In genomic region chr6:113531840-113532404, GRCm38 (mm10) we compare ENCODE assay signal across 8 mouse cellular contexts. TPM values are rescaled to one million over a fixed set of nuclear protein-coding genes. Genes with fewer than 3 reads are reported as not detected.
DNase-seq lines count a peak whose midpoint lies in the region; ATAC-seq and TF ChIP-seq lines count a peak whose summit lies in the region.

No protein-coding gene starts in this region.

- peak overlapping the region; percentile 83 for H3K9ac ChIP-seq in liver, embryonic 14.5 days (replicated peaks)

- TF ChIP-seq EP300 in liver, embryonic 14.5 days (IDR thresholded peaks at IDR 0.05; ENCODE audit: low read depth): no peak

- 7% methylated on average over 7 of the region's 7 CpGs for WGBS in forebrain, embryonic 10.5 days
- 5% methylated on average over 7 of the region's 7 CpGs for WGBS in liver, embryonic 14.5 days (ENCODE audit: insufficient replicate concordance)

- H3K27me3 ChIP-seq in forebrain, embryonic 10.5 days (ENCODE audit: poor library complexity, severe bottlenecking): no peaks in the 10 kb centered on the region
- no peaks in the 10 kb centered on the region for H3K27me3 ChIP-seq in liver, embryonic 14.5 days (ENCODE audit: control insufficient read depth, insufficient read depth, low read length)

- H3K4me1 ChIP-seq in forebrain, embryonic 10.5 days: peaks cover 18% of the 10 kb centered on the region
- H3K4me1 ChIP-seq in liver, embryonic 14.5 days (replicated peaks; ENCODE audit: control insufficient read depth in 2 of 2, insufficient read depth in 2 of 2, low read length in 1 of 2): peaks cover 6% of the 10 kb centered on the region in 2 experiments

- peaks cover 35% of the 10 kb centered on the region for H3K36me3 ChIP-seq in forebrain, embryonic 10.5 days (replicated peaks)
- H3K36me3 ChIP-seq in liver, embryonic 14.5 days (replicated peaks; ENCODE audit: control insufficient read depth, insufficient read depth, low read depth): peaks cover 3% of the 10 kb centered on the region

- peak overlapping the region; percentile 87 for H3K4me3 ChIP-seq in forebrain, embryonic 10.5 days
- H3K4me3 ChIP-seq in liver, embryonic 14.5 days (ENCODE audit: insufficient read depth in 1 of 2, low read depth in 2 of 2, low read length in 2 of 2): peak overlapping the region; percentile 88 to 99

- peak overlapping the region; percentile 81 for H3K4me2 ChIP-seq in liver, embryonic 14.5 days (ENCODE audit: low read depth)

- ATAC-seq in liver, embryonic 14.5 days (ENCODE audit: insufficient read depth): no peak
- ATAC-seq in megakaryocyte progenitor cell, adult 5-6 weeks (replicated peaks; ENCODE audit: poor library complexity): no peak

- peak overlapping the region; percentile 86 for H3K27ac ChIP-seq in forebrain, embryonic 10.5 days
- H3K27ac ChIP-seq in liver, embryonic 14.5 days: peak overlapping the region; percentile 60

- DNase-seq in embryo, embryonic 10.5 days (ENCODE audit: low spot score): peak; percentile 27
- DNase-seq in embryo, embryonic 10 days (ENCODE audit: low spot score): no peak
- DNase-seq in 3T3-L1 (ENCODE audit: low read depth, low spot score): peak; percentile 44
- DNase-seq in forebrain, embryonic 10.5 days (ENCODE audit: extremely low spot score, low spot score): peak; percentile 23
- DNase-seq in liver, embryonic 14.5 days (ENCODE audit: low read depth in 3 of 3, low spot score in 3 of 3): peak in 1 of 3 experiments; percentile 17
- no peak for DNase-seq in adrenal gland, adult 18-20 months (ENCODE audit: low spot score in 2 of 2)
- no peak for DNase-seq in thymus, adult 18-20 months

- no peak for TF ChIP-seq CTCF in liver, embryonic 14.5 days (IDR thresholded peaks at IDR 0.05; ENCODE audit: low read depth)

- H3K9me3 ChIP-seq in forebrain, embryonic 10.5 days: no peaks in the 10 kb centered on the region
- H3K9me3 ChIP-seq in liver, embryonic 14.5 days (ENCODE audit: control insufficient read depth, low read length): no peaks in the 10 kb centered on the region

RNA-seq across cellular contexts. Expression of gene Fancd2, which starts 0.4 kb away (rescaled TPM):
- polyA plus RNA-seq in forebrain, embryonic 10.5 days (2016; fragmentation: Nextera tagmentation; extraction: Ambion mirVana): 20.7 and 25.0 TPM in 2 replicates
- polyA plus RNA-seq in liver, embryonic 14.5 days (2012; rRNA removed): 6.9 and 8.4 TPM in 2 replicates
- 9.1 and 10.7 TPM in 2 replicates for polyA plus RNA-seq in liver, embryonic 14.5 days (2014; fragmentation: Nextera tagmentation; extraction: Ambion mirVana)
- total RNA-seq in adrenal gland, adult 18-20 months (2021): under 1 TPM; 0.19 to 0.43 TPM
- 24.0 and 24.3 TPM in 2 replicates for total RNA-seq in megakaryocyte progenitor cell, adult 5-6 weeks (2015)
- total RNA-seq in megakaryocyte progenitor cell, adult 5-6 weeks (2017): 26.6 and 27.4 TPM in 2 replicates

RNA-seq across cellular contexts. Expression of gene Emc3, which starts 0.5 kb away (rescaled TPM):
- 75.0 and 78.5 TPM in 2 replicates for polyA plus RNA-seq in forebrain, embryonic 10.5 days (2016; fragmentation: Nextera tagmentation; extraction: Ambion mirVana)
- polyA plus RNA-seq in liver, embryonic 14.5 days (2012; rRNA removed): 16.3 and 20.7 TPM in 2 replicates
- 39.4 and 41.5 TPM in 2 replicates for polyA plus RNA-seq in liver, embryonic 14.5 days (2014; fragmentation: Nextera tagmentation; extraction: Ambion mirVana)
- 100 to 1,000 TPM in 1 of 2 experiments, 10 to 100 TPM in 1; 89.8 to 107 TPM for total RNA-seq in adrenal gland, adult 18-20 months (2021)
- total RNA-seq in megakaryocyte progenitor cell, adult 5-6 weeks (2015): 60.4 and 64.5 TPM in 2 replicates
- 31.7 and 34.5 TPM in 2 replicates for total RNA-seq in megakaryocyte progenitor cell, adult 5-6 weeks (2017)

RNA-seq across cellular contexts. Expression of gene Prrt3, which starts 30.2 kb away (rescaled TPM):
- 2.1 and 2.8 TPM in 2 replicates for polyA plus RNA-seq in forebrain, embryonic 10.5 days (2016; fragmentation: Nextera tagmentation; extraction: Ambion mirVana)
- not detected in 2 replicates for polyA plus RNA-seq in liver, embryonic 14.5 days (2012; rRNA removed)
- polyA plus RNA-seq in liver, embryonic 14.5 days (2014; fragmentation: Nextera tagmentation; extraction: Ambion mirVana): not detected in 2 replicates
- under 1 TPM in 1 of 2 experiments, not detected in 1; 0.32 TPM for total RNA-seq in adrenal gland, adult 18-20 months (2021)
- not detected in 2 replicates for total RNA-seq in megakaryocyte progenitor cell, adult 5-6 weeks (2015)
- total RNA-seq in megakaryocyte progenitor cell, adult 5-6 weeks (2017): not detected in 2 replicates

RNA-seq across cellular contexts. Expression of gene Creld1, which starts 48.8 kb away (rescaled TPM):
- 31.1 and 33.2 TPM in 2 replicates for polyA plus RNA-seq in forebrain, embryonic 10.5 days (2016; fragmentation: Nextera tagmentation; extraction: Ambion mirVana)
- polyA plus RNA-seq in liver, embryonic 14.5 days (2012; rRNA removed): 2.7 and 3.1 TPM in 2 replicates
- polyA plus RNA-seq in liver, embryonic 14.5 days (2014; fragmentation: Nextera tagmentation; extraction: Ambion mirVana): 3.9 and 5.1 TPM in 2 replicates
- total RNA-seq in adrenal gland, adult 18-20 months (2021): 10 to 100 TPM; 53.7 to 55.8 TPM
- total RNA-seq in megakaryocyte progenitor cell, adult 5-6 weeks (2015): 5.9 and 6.1 TPM in 2 replicates
- 4.7 and 6.6 TPM in 2 replicates for total RNA-seq in megakaryocyte progenitor cell, adult 5-6 weeks (2017)

Comparison
In these comparisons a context has a peak if more than half of its experiments do, and no peak if none do; other contexts are left out.
1. DNase-seq: peak in embryo, embryonic 10.5 days (single experiment), 3T3-L1 (single experiment) and forebrain, embryonic 10.5 days (single experiment); none in embryo, embryonic 10 days (single experiment), adrenal gland, adult 18-20 months (0 of 2) and thymus, adult 18-20 months (0 of 2).
2. RNA of gene Fancd2, which starts 0.4 kb away (total RNA-seq): 24.0 to 27.4 TPM in megakaryocyte progenitor cell, adult 5-6 weeks; 0.19 to 0.43 TPM in adrenal gland, adult 18-20 months; every median in the first group is over 10 times any median in the second.